Mouse (Mus musculus): ENCODE measurements around the gene Pramel4. TPM values are rescaled to one million over a fixed set of nuclear protein-coding genes. Genes with fewer than 3 reads are reported as not detected.
"Not testable (repeated sequence)": the region's sequence is repeated elsewhere in the genome, so short reads cannot be mapped to it uniquely, and the experiment has no call there.

The Pramel4 gene
- not detected in 3 replicates for total RNA-seq (2017)

DNA sequence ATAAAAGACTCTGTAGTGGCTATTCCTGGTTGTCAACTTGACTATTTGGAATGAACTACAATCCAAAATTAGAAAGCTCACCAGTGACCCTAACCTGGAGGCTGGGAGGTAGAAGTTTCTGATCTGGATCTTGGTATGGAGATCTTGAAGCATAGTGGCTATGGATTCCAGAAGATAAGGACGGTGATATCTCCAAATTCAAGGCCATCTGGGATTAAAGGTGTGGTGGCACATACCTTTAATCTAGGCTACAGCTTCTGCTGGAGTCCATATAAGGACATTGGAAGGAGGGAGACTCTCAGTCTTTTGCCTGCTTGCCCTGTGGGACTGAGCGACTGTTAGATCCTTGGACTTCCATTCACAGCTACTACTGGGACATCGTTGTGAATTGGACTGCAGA is at the start of gene Pramel4:
Pramel4 (plus strand) TSS at position 301 of the 400 bp plus-strand sequence.
- ATAC-seq (replicated peaks; ENCODE audit: insufficient number of reproducible peaks, low FRiP score, low TSS enrichment, poor library complexity, severe bottlenecking), result not testable (repeated sequence)

DNA sequence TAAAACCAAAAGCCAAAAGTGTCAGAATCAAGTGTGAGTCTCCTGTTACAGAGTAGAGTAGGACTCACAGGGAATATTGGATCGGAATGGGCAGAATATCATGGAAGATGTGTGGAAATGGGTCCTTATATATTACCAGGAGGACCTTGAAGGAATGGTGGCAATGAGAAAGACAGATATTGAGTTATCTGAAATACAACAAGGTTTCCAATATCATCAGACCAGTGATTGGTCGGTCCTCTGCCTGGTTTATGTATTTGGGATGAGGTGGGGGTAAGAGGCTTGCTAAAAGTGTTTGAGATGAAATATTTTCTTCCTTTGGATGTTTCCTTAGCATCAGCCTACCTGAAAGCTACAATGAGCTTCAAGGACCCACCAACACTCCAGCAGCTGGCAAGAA is 47.2 kb downstream of the Pramel4 start, which contains the start of gene Gm13102:
Gm13102 (plus strand) TSS at position 301 of the 400 bp plus-strand sequence.
- ATAC-seq (replicated peaks; ENCODE audit: insufficient number of reproducible peaks, low FRiP score, low TSS enrichment, poor library complexity, severe bottlenecking), result not testable (repeated sequence)

Other genes with a start within 250 kb of the Pramel4 start
- not detected in 3 replicates for gene Gm13084, start 243.0 kb upstream of the Pramel4 start, total RNA-seq (2017)
- not detected in 3 replicates for gene Gm13103, start 212.6 kb upstream of the Pramel4 start, total RNA-seq (2017)
- gene Pramef6, start 158.7 kb upstream of the Pramel4 start, total RNA-seq (2017), result not detected in 3 replicates
- gene Pramef25, start 108.1 kb upstream of the Pramel4 start, total RNA-seq (2017), result not detected in 3 replicates
- gene Gm13101, start 92.2 kb upstream of the Pramel4 start, total RNA-seq (2017), result not detected in 3 replicates
- gene Pramef17, start 64.8 kb upstream of the Pramel4 start, total RNA-seq (2017), result not detected in 3 replicates
- gene Gm13102, start 47.3 kb downstream of the Pramel4 start, total RNA-seq (2017), result not detected in 3 replicates
- not detected in 3 replicates for gene Oog3, start 103.5 kb downstream of the Pramel4 start, total RNA-seq (2017)
- gene Oog2, start 131.6 kb downstream of the Pramel4 start, total RNA-seq (2017), result not detected in 3 replicates
- not detected in 3 replicates for gene C87977, start 154.2 kb downstream of the Pramel4 start, total RNA-seq (2017)
- gene Pramel5, start 221.4 kb downstream of the Pramel4 start, total RNA-seq (2017), result not detected in 3 replicates